Mouse (Mus musculus): ENCODE results near the gene Sall1.

The Sall1 gene

GRCm38 (mm10) chr8:88991176-88991575 lies 52.8 kb downstream of the Sall1 start:
- DNase-seq, result no peak

GRCm38 (mm10) chr8:88989002-88989401 lies 55.0 kb downstream of the Sall1 start:
- no peak for DNase-seq

- DNase-seq, result no peak
These were observed 60.5 kb downstream of the Sall1 start for GRCm38 (mm10) chr8:88983468-88983867.
